Mouse (Mus musculus): ENCODE measurements at regions not wholly inside any gene's neighbourhood (a gene's known extent, or its start where the extent isn't known, plus 50 kb on each side); places are given as distances from the start of the nearest gene placed in this dataset.

DNA sequence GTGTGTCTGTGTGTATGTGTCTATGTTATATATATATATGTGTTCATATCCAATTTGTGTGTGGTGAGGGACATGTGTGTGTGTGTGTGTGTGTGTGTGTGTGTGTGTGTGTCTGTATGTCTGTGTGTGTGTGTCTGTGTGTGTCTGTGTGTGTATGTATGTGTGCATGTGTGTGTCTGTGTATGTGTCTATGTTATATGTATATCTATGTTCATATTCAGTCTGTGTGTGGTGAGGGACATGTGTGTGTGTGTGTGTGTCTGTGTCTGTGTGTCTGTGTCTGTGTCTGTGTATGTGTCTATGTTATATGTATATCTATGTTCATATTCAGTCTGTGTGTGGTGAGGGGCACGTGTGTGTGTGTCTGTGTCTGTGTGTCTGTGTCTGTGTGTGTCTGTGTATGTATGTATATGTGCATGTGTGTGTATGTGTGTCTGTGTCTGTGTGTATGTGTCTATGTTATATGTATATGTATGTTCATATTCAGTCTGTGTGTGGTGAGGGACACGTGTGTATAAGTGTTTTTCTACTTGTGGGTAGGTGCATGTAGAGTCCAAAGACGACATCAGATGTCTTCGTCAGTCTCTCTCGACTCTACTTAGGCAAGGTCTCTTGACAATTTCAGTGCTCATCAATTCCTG lies 370.5 kb upstream of the Slc7a11 start:
- Histone ChIP-seq H3K9me3 (replicated peaks; ENCODE audit: control insufficient read depth, insufficient read depth, low read length, poor library complexity, severe bottlenecking) (no peaks in the 10 kb centered on the region), H3K27ac (ENCODE audit: insufficient read depth, low read length) (no peak overlapping the region), H3K4me1 (ENCODE audit: control insufficient read depth, insufficient read depth, low read length) (no peaks in the 10 kb centered on the region), H3K9ac (ENCODE audit: low read depth, poor library complexity, severe bottlenecking) (no peak overlapping the region), H3K27me3 (ENCODE audit: control insufficient read depth, insufficient read depth, low read length, poor library complexity, severe bottlenecking) (no peaks in the 10 kb centered on the region), H3K36me3 (ENCODE audit: control insufficient read depth, insufficient read depth, low read length, poor library complexity, severe bottlenecking) (no peaks in the 10 kb centered on the region), H3K4me3 (ENCODE audit: low read depth, low read length) (no peak overlapping the region)
- TF ChIP-seq CTCF (IDR thresholded peaks at IDR 0.05; ENCODE audit: low read depth, low read length) (no peak), EP300 (IDR thresholded peaks at IDR 0.05; ENCODE audit: insufficient read depth, low read depth, low read length) (no peak), POLR2A (IDR thresholded peaks at IDR 0.05; ENCODE audit: insufficient read depth, low read length) (no peak)

DNA sequence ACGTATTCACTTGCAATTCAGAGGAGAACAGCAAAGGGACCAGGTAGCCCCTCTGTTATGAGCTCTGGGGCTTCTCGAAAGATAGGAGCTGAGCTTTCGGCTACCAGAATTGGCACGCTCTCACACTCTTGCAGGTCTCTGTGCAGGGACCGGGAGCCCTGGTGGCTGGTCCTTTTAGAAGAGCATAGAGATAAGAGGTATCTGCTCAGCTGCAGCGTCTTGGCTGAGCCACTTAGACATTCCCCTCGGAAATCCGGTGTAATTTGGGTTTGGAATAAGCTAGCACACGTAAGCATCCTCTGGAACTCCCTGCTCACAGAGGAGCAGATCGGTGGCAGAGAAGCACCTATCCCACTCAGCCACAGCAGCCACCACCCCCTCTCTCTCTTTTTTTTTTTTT lies 372.3 kb upstream of the Slc7a11 start:
- no peaks in the 10 kb centered on the region for H3K36me3 ChIP-seq (ENCODE audit: control insufficient read depth, insufficient read depth, low read length, poor library complexity, severe bottlenecking)
- H3K27ac ChIP-seq (ENCODE audit: insufficient read depth, low read length): no peak overlapping the region
- H3K9me3 ChIP-seq (replicated peaks; ENCODE audit: control insufficient read depth, insufficient read depth, low read length, poor library complexity, severe bottlenecking): no peaks in the 10 kb centered on the region
- no peak overlapping the region for H3K9ac ChIP-seq (ENCODE audit: low read depth, poor library complexity, severe bottlenecking)
- no peaks in the 10 kb centered on the region for H3K27me3 ChIP-seq (ENCODE audit: control insufficient read depth, insufficient read depth, low read length, poor library complexity, severe bottlenecking)
- no peak overlapping the region for H3K4me3 ChIP-seq (ENCODE audit: low read depth, low read length)
- H3K4me1 ChIP-seq (ENCODE audit: control insufficient read depth, insufficient read depth, low read length): no peaks in the 10 kb centered on the region
- TF ChIP-seq CTCF (IDR thresholded peaks at IDR 0.05; ENCODE audit: low read depth, low read length) (no peak), POLR2A (IDR thresholded peaks at IDR 0.05; ENCODE audit: insufficient read depth, low read length) (no peak), EP300 (IDR thresholded peaks at IDR 0.05; ENCODE audit: insufficient read depth, low read depth, low read length) (no peak)

DNA sequence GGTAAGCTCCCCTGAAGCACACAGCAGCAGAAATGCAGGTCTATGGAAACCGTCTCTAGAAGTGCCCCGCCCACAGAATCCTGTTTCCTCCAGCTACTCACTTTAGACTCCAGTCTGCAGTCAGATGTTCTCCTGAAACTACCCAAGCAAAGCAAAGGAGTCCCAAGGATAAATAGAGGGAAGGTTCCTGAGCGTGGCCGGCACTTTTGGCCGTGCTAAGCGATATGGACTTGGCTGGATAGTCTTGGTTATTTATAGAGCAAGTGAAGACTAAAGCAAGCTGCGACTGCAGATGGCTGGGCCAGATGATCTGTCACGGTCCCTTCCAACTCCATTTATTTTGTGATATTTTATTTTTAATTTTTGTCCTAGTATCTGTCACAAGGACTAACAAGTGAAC lies 373.1 kb upstream of the Slc7a11 start:
- H3K4me1 ChIP-seq (ENCODE audit: control insufficient read depth, insufficient read depth, low read length): no peaks in the 10 kb centered on the region
- TF ChIP-seq POLR2A (IDR thresholded peaks at IDR 0.05; ENCODE audit: insufficient read depth, low read length): no peak
- no peak for TF ChIP-seq CTCF (IDR thresholded peaks at IDR 0.05; ENCODE audit: low read depth, low read length)
- no peak for TF ChIP-seq EP300 (IDR thresholded peaks at IDR 0.05; ENCODE audit: insufficient read depth, low read depth, low read length)
- no peaks in the 10 kb centered on the region for H3K27me3 ChIP-seq (ENCODE audit: control insufficient read depth, insufficient read depth, low read length, poor library complexity, severe bottlenecking)
- H3K27ac ChIP-seq (ENCODE audit: insufficient read depth, low read length): no peak overlapping the region
- no peak overlapping the region for H3K9ac ChIP-seq (ENCODE audit: low read depth, poor library complexity, severe bottlenecking)
- H3K4me3 ChIP-seq (ENCODE audit: low read depth, low read length): no peak overlapping the region
- no peaks in the 10 kb centered on the region for H3K9me3 ChIP-seq (replicated peaks; ENCODE audit: control insufficient read depth, insufficient read depth, low read length, poor library complexity, severe bottlenecking)
- no peaks in the 10 kb centered on the region for H3K36me3 ChIP-seq (ENCODE audit: control insufficient read depth, insufficient read depth, low read length, poor library complexity, severe bottlenecking)

GRCm38 (mm10) chr3:50817361-50817760 lies 373.9 kb upstream of the Slc7a11 start:
- H3K27me3 ChIP-seq (ENCODE audit: control insufficient read depth, insufficient read depth, low read length, poor library complexity, severe bottlenecking): no peaks in the 10 kb centered on the region
- no peaks in the 10 kb centered on the region for H3K4me1 ChIP-seq (ENCODE audit: control insufficient read depth, insufficient read depth, low read length)
- no peaks in the 10 kb centered on the region for H3K9me3 ChIP-seq (replicated peaks; ENCODE audit: control insufficient read depth, insufficient read depth, low read length, poor library complexity, severe bottlenecking)
- no peak overlapping the region for H3K9ac ChIP-seq (ENCODE audit: low read depth, poor library complexity, severe bottlenecking)
- H3K36me3 ChIP-seq (ENCODE audit: control insufficient read depth, insufficient read depth, low read length, poor library complexity, severe bottlenecking): no peaks in the 10 kb centered on the region
- TF ChIP-seq CTCF (IDR thresholded peaks at IDR 0.05; ENCODE audit: low read depth, low read length) (no peak), POLR2A (IDR thresholded peaks at IDR 0.05; ENCODE audit: insufficient read depth, low read length) (no peak), EP300 (IDR thresholded peaks at IDR 0.05; ENCODE audit: insufficient read depth, low read depth, low read length) (no peak)
- H3K4me3 ChIP-seq (ENCODE audit: low read depth, low read length): no peak overlapping the region
- H3K27ac ChIP-seq (ENCODE audit: insufficient read depth, low read length): no peak overlapping the region

DNA sequence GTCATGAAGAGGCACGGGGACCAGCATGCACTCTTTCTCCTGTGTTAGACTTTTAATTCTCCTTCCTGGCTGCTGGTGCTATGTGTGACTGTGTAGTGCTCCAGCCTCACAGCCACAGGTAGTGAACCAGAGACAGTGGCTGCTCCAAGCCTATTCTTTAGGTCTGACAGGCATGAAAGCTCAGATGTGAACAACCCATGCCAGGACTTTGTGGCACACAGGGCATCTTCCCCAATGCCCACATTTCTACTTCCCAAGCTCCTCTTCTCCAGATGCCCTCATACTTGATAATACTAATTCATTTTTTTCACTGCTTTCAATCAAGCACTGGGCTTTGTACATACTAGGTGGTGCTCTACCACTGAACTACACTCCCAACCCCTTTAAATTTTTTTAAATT lies 377.4 kb upstream of the Slc7a11 start:
- no peak overlapping the region for H3K9ac ChIP-seq (ENCODE audit: low read depth, poor library complexity, severe bottlenecking)
- TF ChIP-seq CTCF (IDR thresholded peaks at IDR 0.05; ENCODE audit: low read depth, low read length) (no peak), EP300 (IDR thresholded peaks at IDR 0.05; ENCODE audit: insufficient read depth, low read depth, low read length) (no peak), POLR2A (IDR thresholded peaks at IDR 0.05; ENCODE audit: insufficient read depth, low read length) (no peak)
- H3K9me3 ChIP-seq (replicated peaks; ENCODE audit: control insufficient read depth, insufficient read depth, low read length, poor library complexity, severe bottlenecking): no peaks in the 10 kb centered on the region
- H3K36me3 ChIP-seq (ENCODE audit: control insufficient read depth, insufficient read depth, low read length, poor library complexity, severe bottlenecking): no peaks in the 10 kb centered on the region
- H3K4me3 ChIP-seq (ENCODE audit: low read depth, low read length): no peak overlapping the region
- no peak overlapping the region for H3K27ac ChIP-seq (ENCODE audit: insufficient read depth, low read length)
- no peaks in the 10 kb centered on the region for H3K4me1 ChIP-seq (ENCODE audit: control insufficient read depth, insufficient read depth, low read length)
- no peaks in the 10 kb centered on the region for H3K27me3 ChIP-seq (ENCODE audit: control insufficient read depth, insufficient read depth, low read length, poor library complexity, severe bottlenecking)

- Histone ChIP-seq H3K9ac (ENCODE audit: low read depth, poor library complexity, severe bottlenecking) (no peak overlapping the region), H3K27me3 (ENCODE audit: control insufficient read depth, insufficient read depth, low read length, poor library complexity, severe bottlenecking) (no peaks in the 10 kb centered on the region), H3K27ac (ENCODE audit: insufficient read depth, low read length) (no peak overlapping the region), H3K4me3 (ENCODE audit: low read depth, low read length) (no peak overlapping the region), H3K4me1 (ENCODE audit: control insufficient read depth, insufficient read depth, low read length) (no peaks in the 10 kb centered on the region), H3K9me3 (replicated peaks; ENCODE audit: control insufficient read depth, insufficient read depth, low read length, poor library complexity, severe bottlenecking) (no peaks in the 10 kb centered on the region), H3K36me3 (ENCODE audit: control insufficient read depth, insufficient read depth, low read length, poor library complexity, severe bottlenecking) (no peaks in the 10 kb centered on the region)
- TF ChIP-seq EP300 (IDR thresholded peaks at IDR 0.05; ENCODE audit: insufficient read depth, low read depth, low read length) (no peak), POLR2A (IDR thresholded peaks at IDR 0.05; ENCODE audit: insufficient read depth, low read length) (no peak), CTCF (IDR thresholded peaks at IDR 0.05; ENCODE audit: low read depth, low read length) (no peak)
Measured at GRCm38 (mm10) chr3:50825534-50826423, 382.4 kb upstream of the Slc7a11 start.
